Mouse (Mus musculus) heart, embryonic 14.5 days (tissue): ENCODE data around the gene Rpl21. TPM values are rescaled to one million over a fixed set of nuclear protein-coding genes. Genes with fewer than 3 reads are reported as not detected.

Experiments
- ATAC-seq: fragments of 200-750 bp; cut with Nextera tagmentation; 2 replicates; pipeline ENCODE4 v1.8.0; 2017; ENCODE audit warnings: low read depth, moderate TSS enrichment; ENCODE audit not compliant: insufficient number of reproducible peaks, insufficient read depth, low FRiP score
- H3K27ac ChIP-seq, 2 experiments: fragments of 200-500 bp in 1 of 2; fragments of 300-500 bp in 1 of 2; sonication (generic) in 1 of 2; replicated peaks in 1 of 2; 2 replicates each; pipeline ENCODE4 v1.5.1; 2012 to 2014; ENCODE audit warnings: low read depth in 2 of 2, low read length in 2 of 2, control low read depth in 1 of 2, mild to moderate bottlenecking in 1 of 2, mixed read lengths in 1 of 2; ENCODE audit not compliant: control insufficient read depth in 1 of 2, insufficient read depth in 1 of 2
- H3K27me3 ChIP-seq: fragments of 300-500 bp; sonication (generic); 2 replicates; pipeline ENCODE4 v1.6.1; 2014; ENCODE audit warnings: mild to moderate bottlenecking, low read length, control low read depth; ENCODE audit not compliant: control insufficient read depth, insufficient read depth
- H3K36me3 ChIP-seq: fragments of 300-500 bp; sonication (generic); 2 replicates; pipeline ENCODE4 v1.6.1; 2014; ENCODE audit warnings: mild to moderate bottlenecking, control low read depth, low read length, mixed read lengths; ENCODE audit not compliant: control insufficient read depth, insufficient read depth
- H3K4me1 ChIP-seq, 2 experiments: fragments of 200-500 bp in 1 of 2; fragments of 300-500 bp in 1 of 2; sonication (generic) in 1 of 2; 2 replicates each; pipeline ENCODE4 v1.6.1; 2012 to 2014; ENCODE audit warnings: low read length in 2 of 2, control low read depth in 1 of 2, mixed read lengths in 1 of 2; ENCODE audit not compliant: control insufficient read depth in 2 of 2, insufficient read depth in 2 of 2
- H3K4me2 ChIP-seq: fragments of 300-500 bp; sonication (generic); 2 replicates; pipeline ENCODE4 v1.6.1; 2014; ENCODE audit warnings: mild to moderate bottlenecking, low read length
- H3K4me3 ChIP-seq, 2 experiments: fragments of 200-500 bp in 1 of 2; fragments of 300-500 bp in 1 of 2; sonication (generic) in 1 of 2; 2 replicates each; pipeline ENCODE4 v1.5.1; 2012 to 2014; ENCODE audit warnings: low read length in 2 of 2, mild to moderate bottlenecking in 2 of 2, control low read depth in 1 of 2, low read depth in 1 of 2, moderate library complexity in 1 of 2; ENCODE audit not compliant: control insufficient read depth in 1 of 2, insufficient read depth in 1 of 2
- H3K9ac ChIP-seq: fragments of 300-500 bp; sonication (generic); 2 replicates; pipeline ENCODE4 v1.6.1; 2014; ENCODE audit warnings: mild to moderate bottlenecking, low read length
- H3K9me3 ChIP-seq: fragments of 300-500 bp; sonication (generic); 2 replicates; pipeline ENCODE4 v1.6.1; 2016; ENCODE audit warnings: low read length, control low read depth; ENCODE audit not compliant: control insufficient read depth
- WGBS: fragments of 180-500 bp; shearing (Covaris S2); extraction: QIAGEN DNeasy Blood & Tissue Kit; methylation state at CpG from one replicate; pipeline ENCODE4 v1.1.7; 2014; 5-methylcytosine and 5-hydroxymethylcytosine counted together
- polyA plus RNA-seq: library from polyadenylated mRNA; unstranded; fragments of >200 nt; fragmentation: Nextera tagmentation; extraction: Ambion mirVana; gene quantifications from 2 replicates; pipeline ENCODE4 v1.2.1, GENCODE M21; 2014

Rpl21 gene
- polyA plus RNA-seq, 1 experiment from 2014 or later, result 435 TPM

DNA sequence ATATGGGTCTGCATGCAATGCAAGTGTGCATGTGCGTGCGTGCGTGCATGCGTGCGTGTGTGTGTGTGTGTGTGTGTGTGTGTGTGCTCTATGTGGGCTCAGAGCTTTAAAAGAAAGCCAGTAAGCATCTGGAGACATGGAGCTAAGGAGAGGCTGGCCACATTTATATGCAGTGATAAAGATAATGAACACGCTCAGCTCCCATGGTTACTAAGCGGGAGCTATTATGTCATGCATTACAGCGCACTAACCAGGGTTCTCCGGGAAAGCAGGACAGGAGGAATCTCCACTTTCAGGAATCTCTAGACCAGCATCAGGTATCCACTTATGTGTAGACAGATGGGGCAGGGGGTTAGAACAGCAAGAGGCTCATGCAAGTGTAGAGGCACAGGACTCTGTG, 26.1 kb downstream of the Rpl21 start:
- Histone ChIP-seq H3K9ac (no peak overlapping the region), H3K4me3 (no peak overlapping the region), H3K27me3 (no peaks in the 10 kb centered on the region), H3K4me2 (no peak overlapping the region), H3K27ac (no peak overlapping the region), H3K9me3 (peaks cover 4% of the 10 kb centered on the region), H3K4me1 (no peaks in the 10 kb centered on the region; a peak in 1 of 4 replicates), H3K36me3 (no peaks in the 10 kb centered on the region)
- no peak for ATAC-seq
- 87% methylated on average over 9 of the region's 9 CpGs for WGBS

DNA sequence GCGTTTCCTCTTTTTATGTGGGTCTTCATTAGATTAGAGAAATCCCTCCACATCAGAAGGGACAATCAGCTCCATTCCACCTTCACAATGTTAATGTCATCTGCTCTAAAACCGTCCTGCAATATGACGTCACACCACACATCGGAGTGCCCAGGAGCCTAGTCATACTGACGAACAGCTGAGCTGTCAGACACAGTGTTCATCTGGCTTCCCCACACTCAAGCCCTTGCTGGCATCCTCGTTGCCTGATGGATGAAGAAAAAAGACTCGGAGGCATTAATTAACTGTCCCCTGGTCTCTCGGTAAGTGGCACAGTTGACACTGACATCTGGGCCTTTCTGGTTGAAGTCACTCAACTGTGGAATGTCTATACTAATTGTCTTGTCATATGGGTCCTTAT, 26.6 kb downstream of the Rpl21 start:
- 78% methylated on average over 8 of the region's 8 CpGs for WGBS
- Histone ChIP-seq H3K9ac (no peak overlapping the region), H3K27ac (no peak overlapping the region), H3K4me3 (no peak overlapping the region), H3K27me3 (no peaks in the 10 kb centered on the region), H3K4me1 (no peaks in the 10 kb centered on the region; a peak in 1 of 4 replicates), H3K4me2 (no peak overlapping the region), H3K9me3 (peaks cover 4% of the 10 kb centered on the region), H3K36me3 (no peaks in the 10 kb centered on the region)
- no peak for ATAC-seq

DNA sequence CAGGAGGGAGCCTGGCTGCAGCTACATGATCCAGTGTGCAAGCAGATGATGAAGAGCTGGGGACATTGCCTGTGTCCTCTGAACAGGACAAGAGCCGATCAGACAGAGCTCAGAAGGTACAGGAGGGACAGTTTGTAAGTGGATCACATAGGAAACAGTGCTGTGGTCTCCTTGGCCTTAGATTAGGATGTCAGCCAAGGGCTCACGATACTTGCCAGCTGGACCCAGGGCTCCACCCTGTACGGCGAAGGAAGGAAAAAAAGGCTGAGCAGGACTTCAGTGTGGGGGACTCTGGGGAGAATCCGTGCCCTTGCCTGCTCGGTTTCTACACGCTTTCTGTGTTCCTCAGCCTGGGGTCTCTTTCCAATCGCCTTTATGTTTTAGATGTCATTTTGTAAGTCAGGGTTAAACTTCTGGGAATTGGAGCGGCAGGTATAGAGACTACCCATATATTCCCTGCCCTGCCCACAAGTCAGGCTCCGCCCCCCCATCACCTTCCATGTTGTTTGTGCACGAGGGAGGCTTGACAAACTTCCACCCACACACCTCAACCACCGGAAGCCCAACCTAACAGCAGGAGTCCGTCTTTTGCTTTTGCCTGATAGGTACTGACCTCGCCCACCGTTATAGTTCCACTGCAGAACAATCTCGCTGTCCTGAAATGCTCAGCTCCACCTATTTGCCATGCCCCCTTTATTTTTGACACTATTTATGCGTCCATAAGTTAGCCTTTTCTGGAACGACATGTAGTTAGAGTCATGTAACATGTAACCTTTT, 27.7 kb downstream of the Rpl21 start:
- Histone ChIP-seq H3K36me3 (no peaks in the 10 kb centered on the region), H3K9me3 (peaks cover 4% of the 10 kb centered on the region), H3K9ac (no peak overlapping the region), H3K27ac (no peak overlapping the region), H3K4me2 (no peak overlapping the region), H3K27me3 (no peaks in the 10 kb centered on the region), H3K4me3 (no peak overlapping the region), H3K4me1 (no peaks in the 10 kb centered on the region; a peak in 1 of 4 replicates)
- 68% methylated on average over 18 of the region's 18 CpGs for WGBS
- no peak for ATAC-seq

DNA sequence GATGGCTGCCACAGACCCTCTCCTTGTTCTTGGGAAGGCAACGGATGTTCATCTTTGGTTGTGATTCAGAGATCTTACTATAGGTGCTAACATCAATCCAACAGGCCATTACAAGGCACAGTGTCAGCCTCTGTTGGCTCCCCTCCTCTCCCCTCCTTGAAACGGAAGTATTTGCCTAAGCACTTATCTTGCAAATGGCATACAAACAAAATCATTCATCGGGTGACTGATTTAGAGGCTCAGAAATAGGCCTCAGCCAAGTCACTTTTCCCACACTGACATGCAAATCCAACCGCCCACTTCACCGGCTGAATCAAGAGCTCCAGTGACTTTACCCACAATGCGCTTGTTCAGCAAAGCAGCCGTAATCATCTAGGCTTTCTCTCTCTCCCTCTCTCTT, 28.9 kb downstream of the Rpl21 start:
- WGBS, result 43% methylated on average over 7 of the region's 7 CpGs
- no peaks in the 10 kb centered on the region for H3K27me3 ChIP-seq

DNA sequence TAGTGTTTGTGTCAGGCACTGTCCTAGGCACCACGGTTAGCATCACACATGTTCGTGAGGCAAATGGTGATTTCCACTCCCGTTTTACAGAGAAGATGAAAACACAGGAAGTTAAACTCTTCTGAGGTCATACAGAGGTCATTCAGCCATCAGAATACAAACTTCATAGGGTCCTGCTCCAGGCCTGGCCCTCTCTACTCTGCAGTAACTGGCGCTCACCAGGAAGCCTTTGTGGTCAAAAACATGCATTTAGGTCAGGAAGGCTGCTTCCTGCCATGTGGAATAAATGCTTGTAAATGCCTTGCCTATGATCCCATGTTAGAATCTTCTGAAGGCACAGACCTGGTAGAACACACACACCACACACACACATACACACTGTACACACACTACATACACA, 32.8 kb downstream of the Rpl21 start:
- WGBS, result 71% methylated on average over 4 of the region's 4 CpGs
- H3K4me1 ChIP-seq, result peaks cover 13% of the 10 kb centered on the region in 2 experiments
- H3K27ac ChIP-seq, result no peak overlapping the region
- no peak overlapping the region for H3K4me2 ChIP-seq
- H3K36me3 ChIP-seq, result no peaks in the 10 kb centered on the region
- H3K4me3 ChIP-seq, result no peak overlapping the region
- H3K9ac ChIP-seq, result no peak overlapping the region
- no peaks in the 10 kb centered on the region for H3K9me3 ChIP-seq
- H3K27me3 ChIP-seq, result no peaks in the 10 kb centered on the region
- no peak for ATAC-seq

More for the DNA sequence above, 28.9 kb downstream of the Rpl21 start:
- Histone ChIP-seq H3K4me1 (no peaks in the 10 kb centered on the region; a peak in 1 of 4 replicates), H3K36me3 (no peaks in the 10 kb centered on the region), H3K4me2 (no peak overlapping the region), H3K9me3 (no peaks in the 10 kb centered on the region), H3K4me3 (no peak overlapping the region), H3K27ac (no peak overlapping the region), H3K9ac (no peak overlapping the region)
- no peak for ATAC-seq

DNA sequence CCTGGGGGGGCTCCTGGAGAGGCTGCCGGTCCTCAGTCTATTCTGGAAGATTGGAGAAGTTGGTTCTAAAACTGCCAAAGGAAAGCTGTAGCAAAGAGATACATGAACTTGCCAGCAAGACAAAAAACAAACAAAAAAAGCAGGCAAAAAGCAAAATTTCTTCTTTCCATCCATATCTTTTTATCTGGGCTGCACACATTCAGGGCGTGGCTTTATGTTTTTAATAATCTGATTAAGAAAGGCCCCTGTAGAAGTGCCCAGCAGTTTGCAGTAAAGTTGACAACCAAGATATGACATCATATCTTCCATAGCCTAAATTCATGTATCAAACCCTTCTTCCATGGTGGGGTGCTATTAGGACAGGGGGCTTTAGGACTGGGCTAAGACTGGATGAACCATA, 33.6 kb downstream of the Rpl21 start:
- Histone ChIP-seq H3K4me2 (no peak overlapping the region), H3K4me1 (peaks cover 13% of the 10 kb centered on the region in 2 experiments), H3K4me3 (no peak overlapping the region), H3K36me3 (no peaks in the 10 kb centered on the region), H3K27me3 (no peaks in the 10 kb centered on the region), H3K9ac (no peak overlapping the region), H3K27ac (no peak overlapping the region), H3K9me3 (no peaks in the 10 kb centered on the region)
- WGBS, result 82% methylated on average over 2 of the region's 2 CpGs
- ATAC-seq, result no peak

DNA sequence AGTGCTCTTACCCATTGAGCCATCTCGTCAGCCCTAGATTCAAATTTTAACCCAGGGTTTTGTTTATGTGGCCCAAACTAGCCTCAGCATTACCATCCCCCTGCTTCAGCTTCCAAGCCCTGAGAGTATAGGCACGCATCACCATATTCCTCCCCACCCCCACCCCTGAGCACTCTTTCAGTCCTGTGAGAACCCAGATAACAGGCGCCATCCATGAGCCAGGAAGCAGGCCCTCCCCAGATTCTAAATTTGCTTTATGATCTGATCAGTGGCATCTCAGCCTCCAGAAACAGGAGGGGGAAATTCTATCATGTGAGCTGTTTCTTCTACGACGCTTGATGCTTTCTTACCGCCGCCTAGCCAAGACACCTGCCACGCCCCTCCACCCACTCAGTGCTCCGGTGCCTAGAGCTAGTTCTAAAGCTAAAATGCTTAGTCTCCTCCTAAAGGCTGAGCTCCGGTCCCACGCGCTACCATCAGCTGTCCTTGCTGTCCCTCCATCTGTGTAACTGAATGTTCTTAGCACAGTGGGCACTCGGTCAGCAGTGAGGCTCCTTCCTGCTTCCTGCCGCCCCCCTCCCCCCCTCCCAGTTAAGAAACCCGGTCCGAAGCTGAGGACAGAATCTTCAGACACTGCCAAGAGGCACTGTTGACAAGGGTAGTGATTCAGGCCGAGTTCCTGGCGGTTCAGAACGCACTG, 34.7 kb downstream of the Rpl21 start:
- H3K27me3 ChIP-seq, result no peaks in the 10 kb centered on the region
- H3K4me2 ChIP-seq, result peak overlapping the region; percentile 66
- H3K9me3 ChIP-seq, result no peaks in the 10 kb centered on the region
- peak; percentile 45; the same call in 1 of the 2 replicates for ATAC-seq
- peak overlapping the region; percentile 29 to 40 for H3K4me3 ChIP-seq
- peak overlapping the region; percentile 75 to 81 for H3K27ac ChIP-seq
- H3K4me1 ChIP-seq, result peaks cover 13% of the 10 kb centered on the region in 2 experiments
- WGBS, result 2% methylated on average over 19 of the region's 19 CpGs
- peak overlapping the region; percentile 62 for H3K9ac ChIP-seq
- no peaks in the 10 kb centered on the region for H3K36me3 ChIP-seq
